Mouse (Mus musculus): ENCODE measurements around the gene Nms. TPM values are rescaled to one million over a fixed set of nuclear protein-coding genes. Genes with fewer than 3 reads are reported as not detected.

Nms gene
- polyA plus RNA-seq (2012; rRNA removed; ENCODE audit: low replicate concordance) = not detected in 2 replicates

GRCm38 (mm10) chr1:38938849-38939248 is at the start of gene Nms:
Gene Nms, plus strand, starts transcription at chr1:38939149.

GRCm38 (mm10) chr1:38897431-38898248 is 41.3 kb upstream of the Nms start, which contains the start of gene Chst10:
Gene Chst10, minus strand, starts transcription at chr1:38898161.

GRCm38 (mm10) chr1:38985308-38985707 is 46.4 kb downstream of the Nms start, which contains the start of gene Pdcl3:
Gene Pdcl3, plus strand, starts transcription at chr1:38985608.

Other genes starting within 250 kb of the Nms start
- 0.66 and 0.95 TPM in 2 replicates for gene Lonrf2, start 102.4 kb upstream of the Nms start, polyA plus RNA-seq (2012; rRNA removed; ENCODE audit: low replicate concordance)
- gene Chst10, start 41.0 kb upstream of the Nms start, polyA plus RNA-seq (2012; rRNA removed; ENCODE audit: low replicate concordance) = 2.1 and 3.0 TPM in 2 replicates
- gene Pdcl3, start 46.5 kb downstream of the Nms start, polyA plus RNA-seq (2012; rRNA removed; ENCODE audit: low replicate concordance) = 12.7 and 27.6 TPM in 2 replicates

Measured in mammary gland, adult 2 months (tissue).